Mouse (Mus musculus) B cell, adult 2 months (primary cell): ENCODE results near the gene Capn12.

ENCODE experiments used
- DNase-seq, 2 experiments: peaks; one replicate each; pipeline ENCODE4 v3.0.0; 2022

The Capn12 gene

GRCm38 (mm10) chr7:28921722-28922465 lies 40.7 kb downstream of the Capn12 start:
- no peak for DNase-seq

- DNase-seq: no peak
Observed at GRCm38 (mm10) chr7:28922606-28923005, 41.4 kb downstream of the Capn12 start.

- DNase-seq: no peak
Observed at GRCm38 (mm10) chr7:28923865-28924291, 42.7 kb downstream of the Capn12 start.

DNA sequence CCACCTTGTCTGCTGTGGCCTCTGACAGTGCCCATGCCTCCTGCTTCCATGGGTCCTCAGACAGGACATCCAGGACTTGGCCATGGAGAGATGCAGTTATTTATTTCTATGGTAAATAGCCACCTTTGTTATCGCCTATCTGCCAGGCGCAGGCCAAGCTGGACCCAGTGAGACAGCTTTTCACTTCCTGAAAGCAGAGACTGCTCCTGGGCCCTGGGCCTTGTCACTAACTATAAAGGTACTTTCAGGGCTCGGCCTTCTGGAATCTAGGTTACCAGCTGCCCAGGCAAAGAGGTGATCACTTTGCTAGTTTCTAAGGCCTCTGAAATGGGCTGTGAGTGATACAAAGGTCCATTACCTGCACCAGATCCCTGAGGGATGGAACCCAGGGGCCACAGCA lies 43.6 kb downstream of the Capn12 start:
- DNase-seq: no peak

DNA sequence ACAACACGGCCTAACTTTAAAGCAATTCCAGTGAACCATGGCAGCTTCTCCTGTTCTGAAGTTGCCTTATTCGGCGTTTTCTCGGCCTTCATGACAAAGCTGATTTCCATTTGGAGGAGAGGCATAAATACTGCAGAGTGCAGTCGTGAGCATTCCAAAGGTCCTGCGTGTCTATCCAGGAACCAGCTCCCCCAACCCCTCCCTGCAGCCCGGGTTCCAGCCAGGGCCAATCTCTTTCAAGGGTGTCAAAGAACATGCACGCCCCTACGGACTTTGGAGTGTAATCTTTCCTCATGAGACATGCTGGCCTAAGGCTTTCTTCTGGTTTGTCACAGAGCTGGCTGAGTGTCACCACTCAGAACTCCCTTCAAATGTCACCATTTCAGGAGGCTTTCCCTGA lies 44.1 kb downstream of the Capn12 start:
- no peak for DNase-seq

- DNase-seq: no peak
Observed at GRCm38 (mm10) chr7:28926172-28926571, 45.0 kb downstream of the Capn12 start.

DNA sequence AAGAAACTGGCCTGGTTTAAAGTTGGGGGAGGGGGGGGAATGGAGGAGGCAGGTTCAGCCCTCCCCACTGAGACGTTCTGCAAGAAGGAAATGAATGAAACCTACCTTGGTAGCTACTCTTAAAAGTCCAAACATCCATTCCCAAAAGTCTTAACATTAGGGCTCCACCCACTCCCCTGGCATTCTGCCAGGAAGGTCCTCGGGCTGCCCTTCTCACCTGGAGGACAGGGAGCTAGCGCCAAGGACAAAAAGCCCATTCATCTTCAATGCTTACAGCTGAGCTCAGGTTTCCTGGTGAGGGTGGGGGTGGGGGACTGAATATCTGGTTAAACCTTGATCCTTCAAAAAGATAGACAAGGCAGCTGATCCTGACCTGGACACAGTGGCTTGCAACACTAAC lies 48.2 kb downstream of the Capn12 start:
- no peak for DNase-seq

GRCm38 (mm10) chr7:28930320-28931031 lies 49.3 kb downstream of the Capn12 start:
- DNase-seq: no peak

- DNase-seq: no peak
Observed at GRCm38 (mm10) chr7:28931032-28931694, 49.9 kb downstream of the Capn12 start.

DNA sequence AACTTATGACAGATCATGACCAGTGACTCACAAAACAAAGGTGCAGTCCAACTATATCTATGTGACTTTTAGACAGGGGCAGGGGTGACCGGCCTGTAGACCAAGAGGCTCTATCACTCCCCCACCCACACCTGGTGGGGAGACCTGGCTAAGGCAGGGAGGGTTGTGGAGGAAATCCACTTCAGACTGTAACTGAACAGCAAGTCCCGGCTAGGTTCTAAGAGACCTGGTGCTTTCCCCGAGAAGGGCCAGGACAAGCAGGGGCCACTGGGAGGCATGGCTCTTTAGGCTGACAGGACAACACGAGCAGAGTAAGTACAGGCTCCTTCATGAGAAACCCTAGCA lies 50.4 kb downstream of the Capn12 start:
- no peak for DNase-seq

DNA sequence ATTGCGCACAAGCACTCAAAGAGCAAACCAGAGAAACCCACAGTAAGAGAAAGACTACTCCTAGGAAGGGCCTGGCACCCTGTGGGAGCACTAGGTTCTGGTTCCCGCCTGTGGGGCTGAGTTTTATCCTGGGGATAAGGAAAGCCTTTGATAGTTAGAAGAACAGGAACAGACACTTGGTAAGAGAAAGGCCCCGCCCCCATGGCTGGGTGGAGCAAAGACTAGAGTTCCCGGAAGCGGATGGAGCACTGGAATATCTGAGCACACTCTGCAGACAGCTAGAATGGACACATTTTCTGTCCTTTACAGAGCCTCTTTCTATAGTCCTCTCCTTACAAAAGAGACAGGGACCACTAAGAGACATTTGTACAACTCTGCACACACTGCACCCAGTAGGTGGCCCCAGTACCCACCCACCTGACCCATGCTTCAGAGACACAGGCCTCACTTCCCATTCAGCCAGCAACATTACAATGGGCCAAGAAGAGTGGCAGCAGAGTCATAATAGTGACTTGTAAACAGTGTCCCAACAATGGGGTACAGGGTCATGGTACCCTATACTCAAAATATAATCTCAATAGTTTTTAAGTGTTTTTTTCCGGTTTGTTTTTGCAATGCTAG lies 51.3 kb downstream of the Capn12 start:
- DNase-seq: no peak

- DNase-seq: no peak
Observed at GRCm38 (mm10) chr7:28933825-28934224, 52.6 kb downstream of the Capn12 start.

- DNase-seq: no peak
Observed at GRCm38 (mm10) chr7:28936787-28937186, 55.6 kb downstream of the Capn12 start.

- no peak for DNase-seq
Observed at GRCm38 (mm10) chr7:28938654-28939053, 57.4 kb downstream of the Capn12 start.

DNA sequence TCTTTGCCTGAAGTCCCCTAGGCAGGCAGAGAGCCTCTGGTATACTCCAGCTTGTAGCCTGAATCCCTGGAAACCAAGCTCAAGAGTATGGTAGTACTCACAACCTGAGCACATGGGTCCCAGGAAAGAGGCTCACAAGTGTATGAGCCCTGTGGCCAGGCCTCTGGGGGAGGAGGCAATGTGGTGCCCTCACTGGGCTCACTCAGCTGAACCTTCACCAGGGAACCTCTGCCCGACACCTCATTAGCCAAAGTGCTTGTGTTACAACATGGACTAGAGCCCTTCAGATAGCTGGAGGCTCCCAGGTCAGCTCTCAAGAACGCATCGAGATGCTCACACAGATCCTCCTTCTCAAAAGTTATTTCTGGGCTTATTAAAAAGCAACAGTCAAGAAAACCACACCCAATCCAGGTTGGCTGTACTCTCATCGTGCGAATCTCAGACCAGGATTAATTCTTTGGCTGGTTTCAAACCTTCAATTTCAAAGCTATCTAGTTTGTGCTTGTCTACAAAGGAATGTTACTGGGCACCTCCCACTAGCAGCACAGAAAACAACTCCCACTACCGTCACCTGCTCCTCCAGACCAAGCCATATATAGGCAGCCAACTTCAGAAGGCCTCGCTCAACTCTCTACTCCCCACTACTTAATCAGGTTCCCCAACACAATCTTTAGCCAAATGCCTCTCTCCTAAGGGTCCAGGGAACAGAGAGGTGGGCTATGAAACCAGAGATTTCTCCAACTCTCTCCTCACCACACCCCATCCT lies 58.4 kb downstream of the Capn12 start:
- no peak for DNase-seq

GRCm38 (mm10) chr7:28941129-28941528 lies 59.9 kb downstream of the Capn12 start:
- DNase-seq: no peak

DNA sequence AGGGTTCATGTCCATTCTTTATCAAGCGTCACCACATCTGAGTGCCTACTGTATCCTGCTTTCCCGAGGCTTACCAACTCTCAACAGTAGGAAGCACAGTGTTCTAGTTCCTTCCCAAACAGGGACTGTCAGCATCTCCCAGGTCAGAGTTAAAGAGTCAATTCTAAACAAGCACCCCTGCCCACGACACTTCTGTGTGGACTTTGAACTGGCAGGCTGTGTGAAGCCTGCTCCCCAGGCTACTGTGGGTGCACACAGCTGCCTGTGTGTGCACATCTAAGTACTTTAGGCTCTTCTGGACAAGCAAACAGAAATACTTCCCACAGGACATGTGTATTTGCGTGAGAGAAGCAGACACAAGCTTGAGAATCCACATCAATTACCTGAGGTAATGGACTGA lies 60.3 kb downstream of the Capn12 start:
- no peak for DNase-seq
